Mouse (Mus musculus) stomach, postnatal 0 days (tissue): ENCODE measurements around the gene Ddx50.

Experiments used
- CTCF ChIP-seq: IDR thresholded peaks from 2 replicates; pipeline ENCODE4 v1.5.1; 2016; ENCODE audit warnings: antibody characterized with exemption, low read depth, mild to moderate bottlenecking, moderate library complexity
- EP300 ChIP-seq: optimal IDR thresholded peaks from 2 replicates; pipeline ENCODE3; 2016; ENCODE audit warnings: antibody characterized with exemption

- no peak for TF ChIP-seq CTCF
- no peak for TF ChIP-seq EP300
Observed at GRCm38 (mm10) chr10:62583245-62583644, 67.8 kb downstream of the Ddx50 start.
